Mouse (Mus musculus) cerebellum, adult 2 months (tissue): ENCODE data around the gene Sumf2. TPM values are rescaled to one million over a fixed set of nuclear protein-coding genes. Genes with fewer than 3 reads are reported as not detected.
"Not testable (repeated sequence)": the region's sequence is repeated elsewhere in the genome, so short reads cannot be mapped to it uniquely, and the experiment has no call there.

Source experiments
- DNase-seq, 2 experiments: peaks; one replicate each; pipeline ENCODE4 v3.0.0; 2021
- H3K27ac ChIP-seq: fragments of 200-500 bp; 2 replicates; pipeline ENCODE4 v1.5.1; 2012; ENCODE audit warnings: low read length, control low read depth, inconsistent platforms; ENCODE audit not compliant: insufficient read depth
- H3K27me3 ChIP-seq: fragments of 200-500 bp; 2 replicates; pipeline ENCODE4 v1.6.1; 2012; ENCODE audit warnings: inconsistent platforms, mild to moderate bottlenecking, low read length, moderate library complexity; ENCODE audit not compliant: control insufficient read depth, insufficient read depth
- H3K4me1 ChIP-seq: fragments of 200-500 bp; 2 replicates; pipeline ENCODE4 v1.6.1; 2011; ENCODE audit warnings: low read length; ENCODE audit not compliant: control insufficient read depth, insufficient read depth
- H3K4me3 ChIP-seq: fragments of 200-500 bp; replicated peaks from 2 replicates; pipeline ENCODE3; 2011; ENCODE audit warnings: mild to moderate bottlenecking, low read depth, low read length, control low read depth; ENCODE audit not compliant: insufficient read depth
- CTCF ChIP-seq: fragments of 200-500 bp; IDR thresholded peaks from 2 replicates; pipeline ENCODE4 v1.5.1; 2011; ENCODE audit warnings: low read depth, mild to moderate bottlenecking, control low read depth, low read length, moderate library complexity, borderline replicate concordance; ENCODE audit not compliant: insufficient read depth
- POLR2A ChIP-seq: fragments of 200-500 bp; IDR thresholded peaks from 2 replicates; pipeline ENCODE4 v1.6.1; 2011; ENCODE audit warnings: low read length, control low read depth, borderline replicate concordance; ENCODE audit not compliant: insufficient read depth
- WGBS: fragments of 180-500 bp; shearing (Covaris S2); methylation state at CpG from one replicate; pipeline ENCODE4 v1.1.7; 2018; 5-methylcytosine and 5-hydroxymethylcytosine counted together
- polyA plus RNA-seq: library from polyadenylated mRNA; depleted of rRNA; stranded (reverse); fragments of >200 nt; gene quantifications from 2 replicates; pipeline ENCODE4 v1.2.3, GENCODE M21; 2012

Gene Sumf2
- polyA plus RNA-seq, 1 experiment, result 16.2 TPM

GRCm38 (mm10) chr5:129886911-129887636 lies 40.3 kb downstream of the Sumf2 start, which contains the start of gene Chchd2:
Gene Chchd2 (minus strand): TSS chr5:129887470.
- Histone ChIP-seq H3K4me3 (peak within 1 kb of the TSS; percentile 98), H3K27ac (peak within 1 kb of the TSS; percentile 75), H3K27me3 (no peaks in the 10 kb centered on the region), H3K4me1 (no peaks in the 10 kb centered on the region)
- DNase-seq, result peak; percentile 96 to 98
- under 1% methylated on average over 46 of the region's 46 CpGs for WGBS
- TF ChIP-seq CTCF (no peak), POLR2A (peak; percentile 92; the same call in 1 of the 2 replicates)

- H3K27ac ChIP-seq, H3K4me3 ChIP-seq, DNase-seq, H3K27me3 ChIP-seq, H3K4me1 ChIP-seq: not testable (repeated sequence)
- WGBS, result 60% methylated on average over 7 of the region's 7 CpGs
Measured at GRCm38 (mm10) chr5:129890390-129890789, 43.6 kb downstream of the Sumf2 start.

DNA sequence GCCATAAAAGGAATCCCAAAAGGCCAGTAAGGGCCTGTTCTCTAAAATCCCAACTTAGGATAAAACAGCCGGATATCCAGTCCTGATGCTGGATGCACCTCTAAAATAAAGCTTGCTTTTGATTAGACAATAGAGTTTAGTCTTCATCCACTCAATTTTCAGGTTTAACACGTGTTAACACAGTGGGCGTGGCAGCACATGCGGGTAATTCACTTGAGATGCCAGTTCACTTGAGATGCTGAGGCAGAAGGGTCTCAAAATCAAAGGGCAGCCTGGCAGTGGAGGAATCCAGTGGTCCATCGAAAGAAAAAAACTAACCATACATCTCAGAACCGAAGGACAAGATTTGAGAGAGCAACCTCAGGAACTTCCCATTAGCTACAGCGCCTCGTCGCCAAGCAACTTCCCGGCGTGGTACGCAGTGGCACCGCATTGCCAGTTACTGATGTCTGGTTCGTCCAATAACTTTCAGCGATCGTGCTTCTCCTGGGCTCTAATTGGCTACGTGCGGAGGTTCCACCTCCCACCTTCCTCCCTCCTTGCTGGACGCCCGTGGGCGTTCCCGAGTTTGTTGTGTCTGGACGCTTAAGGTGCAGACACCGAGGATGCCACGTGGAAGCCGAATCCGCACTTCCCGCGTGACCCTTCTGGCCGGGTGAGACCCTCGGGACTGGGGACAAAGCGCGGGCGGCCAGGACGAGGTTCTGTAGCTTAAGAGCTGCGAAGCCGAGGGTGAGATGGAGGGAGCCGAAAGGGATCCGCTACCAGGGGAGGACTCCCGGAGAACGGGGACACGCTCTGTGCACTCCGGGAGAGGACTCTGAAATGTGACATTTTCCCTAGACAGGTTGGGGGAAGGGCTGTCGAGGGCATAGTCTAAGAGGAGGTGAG lies 48.7 kb downstream of the Sumf2 start, which contains the start of gene Zbed5:
Gene Zbed5, plus strand, starts transcription at position 526 of the 891 bp plus-strand sequence.
- H3K27me3 ChIP-seq, result no peaks in the 10 kb centered on the region
- peak within 1 kb of the TSS; percentile 81 for H3K4me3 ChIP-seq
- H3K27ac ChIP-seq, result no peak within 1 kb of the TSS
- DNase-seq, result peak; percentile 86 to 88
- 3% methylated on average over 44 of the region's 44 CpGs for WGBS
- TF ChIP-seq CTCF (no peak), POLR2A (no peak)
- H3K4me1 ChIP-seq, result no peaks in the 10 kb centered on the region

GRCm38 (mm10) chr5:129898449-129898848 lies 51.7 kb downstream of the Sumf2 start, which contains the start of gene Phkg1:
Gene Phkg1 (minus strand): TSS chr5:129898549.
- TF ChIP-seq CTCF (no peak), POLR2A (no peak)
- no peaks in the 10 kb centered on the region for H3K27me3 ChIP-seq
- 93% methylated on average over 1 of the region's 1 CpGs for WGBS
- no peak within 1 kb of the TSS for H3K27ac ChIP-seq
- H3K4me3 ChIP-seq, result no peak within 1 kb of the TSS
- DNase-seq, result no peak
- H3K4me1 ChIP-seq, result no peaks in the 10 kb centered on the region

GRCm38 (mm10) chr5:129907775-129908174 lies 61.0 kb downstream of the Sumf2 start:
- no peaks in the 10 kb centered on the region for H3K27me3 ChIP-seq
- DNase-seq, result no peak
- H3K4me3 ChIP-seq, result no peak overlapping the region
- no peak overlapping the region for H3K27ac ChIP-seq
- no peaks in the 10 kb centered on the region for H3K4me1 ChIP-seq
- no peak for TF ChIP-seq POLR2A
- 25% methylated on average over 4 of the region's 4 CpGs for WGBS

- under 1% methylated on average over 63 of the region's 63 CpGs for WGBS
- DNase-seq, result peak; percentile 88 to 90
- Histone ChIP-seq H3K27me3 (no peaks in the 10 kb centered on the region), H3K4me3 (peak within 1 kb of the TSS; percentile 83), H3K27ac (peak within 1 kb of the TSS; percentile 87), H3K4me1 (no peaks in the 10 kb centered on the region)
- peak; percentile 79; the same call in 1 of the 2 replicates for TF ChIP-seq POLR2A
- no peak for TF ChIP-seq CTCF
Measured at GRCm38 (mm10) chr5:129908242-129908965, 61.6 kb downstream of the Sumf2 start, which contains the start of gene Nupr1l. Gene Nupr1l (plus strand): TSS chr5:129908540.

DNA sequence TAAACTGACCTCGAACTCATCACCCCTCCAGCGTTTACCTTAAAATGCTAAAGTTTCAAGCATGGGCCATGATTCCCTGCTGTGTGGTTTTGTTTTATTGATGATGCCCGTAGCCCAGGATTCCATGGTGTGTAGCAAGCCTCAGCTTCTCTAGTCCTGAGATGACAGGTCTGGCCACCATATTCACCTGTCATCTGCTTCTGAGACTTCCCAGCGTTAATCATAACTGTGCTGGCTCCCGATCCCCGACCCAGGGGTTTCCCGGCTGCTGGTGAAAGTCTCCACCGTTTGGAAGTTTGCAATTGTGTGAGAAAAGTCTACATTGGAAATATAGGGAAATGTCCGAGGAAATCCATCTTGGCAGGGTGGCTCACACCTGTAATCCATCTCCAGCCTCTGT lies 62.4 kb downstream of the Sumf2 start:
- H3K4me1 ChIP-seq, result no peaks in the 10 kb centered on the region
- H3K4me3 ChIP-seq, result peak overlapping the region; percentile 83
- no peaks in the 10 kb centered on the region for H3K27me3 ChIP-seq
- WGBS, result 57% methylated on average over 9 of the region's 9 CpGs
- H3K27ac ChIP-seq, result no peak overlapping the region
- no peak for TF ChIP-seq CTCF
- no peak for TF ChIP-seq POLR2A
- no peak for DNase-seq
